Mouse (Mus musculus) embryonic fibroblast, embryonic 13.5 days (primary cell): ENCODE measurements at regions not wholly inside any gene's neighbourhood (a gene's known extent, or its start where the extent isn't known, plus 50 kb on each side); places are given as distances from the start of the nearest gene placed in this dataset.

Experiments
- CTCF ChIP-seq: IDR thresholded peaks from 2 replicates; pipeline ENCODE4 v1.5.1; 2011; ENCODE audit warnings: mild to moderate bottlenecking, control low read depth, low read length, moderate library complexity, borderline replicate concordance; ENCODE audit not compliant: insufficient read depth
- POLR2A ChIP-seq: IDR thresholded peaks from 2 replicates; pipeline ENCODE4 v1.6.1; 2011; ENCODE audit warnings: low read depth, mild to moderate bottlenecking, control low read depth, low read length, moderate library complexity

- TF ChIP-seq POLR2A: no peak
- no peak for TF ChIP-seq CTCF
Measured at GRCm38 (mm10) chr15:97577196-97577595, 128.4 kb downstream of the Rpap3 start.
